Mouse (Mus musculus): ENCODE measurements at regions not wholly inside any gene's neighbourhood (a gene's known extent, or its start where the extent isn't known, plus 50 kb on each side); places are given as distances from the start of the nearest gene placed in this dataset.

GRCm38 (mm10) chr9:30021981-30022380, 59.0 kb upstream of the Ntm start:
- DNase-seq (ENCODE audit: extremely low read depth, low read depth, low spot score) = no peak

DNA sequence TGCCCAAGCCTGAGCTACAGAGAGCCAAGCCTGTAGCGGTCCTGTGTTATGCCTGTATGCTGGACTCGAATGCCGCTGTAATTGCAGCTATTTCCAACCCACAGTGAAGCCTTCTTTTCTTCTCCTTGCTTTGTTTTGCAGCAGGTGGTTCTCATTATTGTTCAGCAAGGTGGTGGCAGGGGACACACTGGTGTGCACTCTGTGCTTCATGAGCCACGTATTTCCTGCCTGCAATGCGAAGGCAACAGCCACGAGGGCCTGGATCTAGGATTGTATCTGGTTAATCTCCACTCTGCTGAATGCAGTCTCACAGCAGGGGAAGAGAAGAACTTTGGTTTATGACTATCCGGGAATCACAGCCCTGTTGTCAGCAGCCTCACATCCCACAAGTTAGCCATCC, 62.3 kb upstream of the Ntm start:
- DNase-seq (ENCODE audit: extremely low read depth, low read depth, low spot score) = no peak

DNA sequence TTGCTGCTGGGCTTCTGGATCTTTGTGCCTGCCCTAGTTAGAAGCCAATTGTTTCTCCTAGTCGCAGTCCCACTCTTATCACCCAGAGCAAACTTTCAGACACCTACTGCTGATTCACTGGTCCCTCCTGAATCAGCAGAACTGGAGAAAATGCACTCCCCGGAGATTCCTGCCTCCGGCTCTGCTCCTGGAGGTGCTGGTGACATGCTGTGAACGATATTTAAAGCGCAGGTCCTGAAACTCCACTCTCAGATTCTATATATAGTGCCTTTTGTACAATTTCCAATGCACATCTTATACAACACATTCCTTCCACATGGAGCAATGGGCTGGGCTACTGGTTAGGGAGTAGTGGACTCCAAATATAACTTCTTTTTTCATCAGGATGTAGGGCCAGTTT, 64.0 kb upstream of the Ntm start:
- DNase-seq (ENCODE audit: extremely low read depth, low read depth, low spot score) = no peak

DNA sequence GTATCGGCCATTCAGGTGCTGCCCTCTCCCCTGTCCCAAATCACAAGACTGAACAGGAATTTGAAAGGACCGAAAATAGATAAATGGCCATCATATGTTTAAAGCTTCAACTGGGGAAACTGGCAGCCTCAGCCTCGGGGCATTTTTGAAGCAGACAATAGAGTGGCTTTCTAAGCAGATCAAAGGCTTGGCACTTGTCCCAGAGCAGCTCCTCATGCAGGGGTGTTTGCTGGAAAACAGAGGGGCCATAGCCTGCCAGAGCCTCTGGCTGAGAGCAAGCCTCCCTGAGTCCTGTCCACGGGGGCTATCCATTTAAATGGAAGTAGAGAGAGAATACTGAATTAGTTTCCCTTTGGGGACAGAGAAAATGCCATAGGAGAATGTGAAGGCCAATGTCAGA, 77.5 kb upstream of the Ntm start:
- DNase-seq (ENCODE audit: extremely low read depth, low read depth, low spot score) = no peak

- no peak for DNase-seq (ENCODE audit: extremely low read depth, low read depth, low spot score)
Measured at GRCm38 (mm10) chr9:30064551-30064950, 101.6 kb upstream of the Ntm start.

GRCm38 (mm10) chr9:30067980-30068379, 105.0 kb upstream of the Ntm start:
- no peak for DNase-seq (ENCODE audit: extremely low read depth, low read depth, low spot score)

- no peak for DNase-seq (ENCODE audit: extremely low read depth, low read depth, low spot score)
Measured at GRCm38 (mm10) chr9:30075233-30075632, 112.3 kb upstream of the Ntm start.

GRCm38 (mm10) chr9:30076006-30076405, 113.1 kb upstream of the Ntm start:
- no peak for DNase-seq (ENCODE audit: extremely low read depth, low read depth, low spot score)

DNA sequence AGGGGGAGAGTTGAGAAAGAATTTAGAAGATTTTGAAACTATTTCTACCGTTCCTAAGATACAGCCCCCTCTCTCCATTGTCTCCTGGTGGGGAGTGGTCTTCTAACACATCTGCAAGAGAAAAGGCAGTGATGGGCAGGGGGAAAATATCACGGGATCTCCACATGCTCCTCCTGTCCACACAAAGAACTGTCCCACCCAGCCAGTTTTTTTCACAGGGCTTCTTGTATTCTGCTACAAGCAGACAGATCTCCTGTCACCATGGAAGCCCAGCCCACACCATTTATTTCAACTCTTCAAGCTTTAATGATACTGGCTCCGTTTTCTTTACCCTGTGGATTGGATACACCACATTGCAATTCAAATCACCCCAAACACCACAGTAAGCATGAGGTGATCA, 113.5 kb upstream of the Ntm start:
- DNase-seq (ENCODE audit: extremely low read depth, low read depth, low spot score) = no peak

GRCm38 (mm10) chr9:30101942-30102341, 139.0 kb upstream of the Ntm start:
- DNase-seq (ENCODE audit: extremely low read depth, low read depth, low spot score) = no peak

GRCm38 (mm10) chr9:30122371-30122770, 159.4 kb upstream of the Ntm start:
- DNase-seq (ENCODE audit: extremely low read depth, low read depth, low spot score) = no peak

- DNase-seq (ENCODE audit: extremely low read depth, low read depth, low spot score) = no peak
Measured at GRCm38 (mm10) chr9:30129151-30129550, 166.2 kb upstream of the Ntm start.

- no peak for DNase-seq (ENCODE audit: extremely low read depth, low read depth, low spot score)
Measured at GRCm38 (mm10) chr9:30131626-30132025, 168.7 kb upstream of the Ntm start.

DNA sequence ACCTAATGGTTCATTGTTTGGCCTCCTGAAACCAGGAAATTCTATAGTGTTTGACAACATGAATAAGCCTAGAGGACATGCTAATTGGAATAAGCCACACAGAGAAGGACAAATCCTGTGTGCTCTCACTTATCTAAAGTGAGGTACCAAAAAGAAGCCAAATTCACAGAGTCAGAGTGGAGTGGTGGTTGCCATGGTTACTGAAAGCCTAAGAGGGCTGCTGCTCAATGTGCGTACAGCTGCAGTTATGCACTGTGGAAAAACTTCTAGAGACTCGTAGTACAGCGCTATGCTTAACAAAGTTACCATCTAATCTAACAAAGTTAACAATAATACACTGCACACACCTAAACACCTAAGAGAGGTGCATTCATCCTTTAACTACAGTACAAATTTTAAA, 171.4 kb upstream of the Ntm start:
- no peak for DNase-seq (ENCODE audit: extremely low read depth, low read depth, low spot score)

DNA sequence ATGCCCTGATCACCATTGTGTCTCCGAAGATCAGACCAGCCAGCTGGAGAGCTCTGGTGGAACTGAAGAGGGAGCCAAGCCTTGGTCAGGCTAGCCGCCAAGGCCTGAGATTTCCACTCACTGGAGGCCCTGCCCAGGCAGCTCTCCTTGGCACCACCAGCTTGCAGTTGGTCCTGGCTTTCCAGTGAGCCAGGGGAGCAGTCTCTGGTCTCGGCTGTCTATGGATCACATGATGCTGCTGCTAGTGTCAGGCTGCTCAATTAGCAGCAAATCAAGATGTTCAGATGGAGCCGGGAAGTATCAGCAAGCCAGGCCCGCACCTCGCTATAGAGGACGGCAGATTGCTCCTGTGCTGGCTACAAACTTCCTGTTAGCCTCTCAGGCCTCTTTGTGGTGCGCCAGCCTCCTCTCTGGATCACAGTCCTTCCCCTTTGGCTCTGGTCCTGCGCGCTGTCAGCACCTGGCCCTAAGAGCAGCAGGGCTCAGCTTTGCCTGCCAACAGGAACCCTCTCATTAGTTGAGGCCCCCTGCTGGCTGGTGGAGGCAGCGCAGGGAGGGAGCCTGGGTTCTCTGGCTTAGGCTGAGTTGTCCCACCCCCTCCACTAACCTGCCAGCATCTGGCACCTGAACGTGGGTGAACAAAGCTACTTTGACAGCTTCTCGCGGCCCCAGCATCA, 174.8 kb upstream of the Ntm start:
- DNase-seq (ENCODE audit: extremely low read depth, low read depth, low spot score) = peak; percentile 43

DNA sequence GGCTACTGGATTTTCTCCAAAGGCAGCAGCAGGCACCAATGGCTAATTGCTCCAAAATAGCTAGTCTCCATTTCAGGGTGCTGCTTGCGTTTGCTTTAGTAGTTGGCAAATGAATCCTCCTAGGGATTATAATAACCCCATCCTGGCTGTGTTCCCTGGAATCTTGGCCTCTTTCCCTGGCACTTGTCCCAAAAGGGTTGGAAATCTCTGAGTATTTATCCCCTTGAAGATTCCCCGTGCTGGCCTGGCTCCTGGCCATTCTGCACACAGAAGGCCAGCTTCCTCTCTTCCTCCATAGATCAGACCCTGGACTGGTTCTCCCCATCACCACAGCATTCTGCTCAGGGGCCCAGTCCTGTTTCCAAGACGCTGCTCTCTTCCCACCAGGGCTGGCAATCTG, 177.2 kb upstream of the Ntm start:
- peak; percentile 75 for DNase-seq (ENCODE audit: extremely low read depth, low read depth, low spot score)

GRCm38 (mm10) chr9:30141186-30141585, 178.2 kb upstream of the Ntm start:
- no peak for DNase-seq (ENCODE audit: extremely low read depth, low read depth, low spot score)

DNA sequence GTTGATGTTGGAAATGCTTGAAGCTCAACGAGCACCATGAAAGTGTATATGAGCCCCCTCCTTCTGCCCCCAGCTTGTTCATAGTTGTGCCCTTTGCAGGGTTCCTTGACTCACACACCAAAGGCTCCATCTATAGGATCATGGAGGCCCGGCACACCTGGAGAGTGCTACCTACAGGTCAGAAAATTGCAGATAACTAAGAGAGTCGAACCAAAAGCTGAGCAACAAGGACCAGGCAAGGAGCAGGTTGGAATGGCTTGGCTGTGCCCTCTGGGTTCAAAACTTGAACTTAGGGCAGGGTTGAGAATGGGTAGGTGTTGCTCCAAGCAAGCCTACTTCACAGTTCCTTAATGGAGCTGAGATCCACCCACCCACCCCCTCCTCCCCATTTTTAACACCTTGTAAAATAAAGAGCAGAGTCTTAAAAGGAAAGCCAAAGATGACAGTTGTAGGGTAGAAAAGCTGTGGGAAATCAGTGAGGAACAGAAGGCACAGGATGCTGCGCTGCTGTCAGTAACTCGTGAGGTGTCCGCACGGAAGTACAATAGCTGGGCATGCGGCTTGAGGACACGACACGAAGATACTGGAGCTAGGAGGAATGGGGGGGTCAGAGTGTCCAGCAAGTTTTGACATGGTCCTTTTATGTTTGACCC, 180.0 kb upstream of the Ntm start:
- no peak for DNase-seq (ENCODE audit: extremely low read depth, low read depth, low spot score)

- peak; percentile 18 for DNase-seq (ENCODE audit: extremely low read depth, low read depth, low spot score)
Measured at GRCm38 (mm10) chr9:30149481-30150468, 186.8 kb upstream of the Ntm start.

GRCm38 (mm10) chr9:30151173-30151572, 188.2 kb upstream of the Ntm start:
- DNase-seq (ENCODE audit: extremely low read depth, low read depth, low spot score) = no peak

GRCm38 (mm10) chr9:30166235-30166752, 203.4 kb upstream of the Ntm start:
- DNase-seq (ENCODE audit: extremely low read depth, low read depth, low spot score) = no peak
